Mouse (Mus musculus): ENCODE measurements at regions not wholly inside any gene's neighbourhood (a gene's known extent, or its start where the extent isn't known, plus 50 kb on each side); places are given as distances from the start of the nearest gene placed in this dataset.
A peak's percentile ranks its signal among the peaks of the same experiment; 100 is the strongest.
"Not testable (repeated sequence)": the region's sequence is repeated elsewhere in the genome, so short reads cannot be mapped to it uniquely, and the experiment has no call there.

GRCm38 (mm10) chr4:55662041-55662440, 129.8 kb upstream of the Klf4 start:
- no peak for DNase-seq

GRCm38 (mm10) chr4:55658904-55659303, 126.6 kb upstream of the Klf4 start:
- no peak for DNase-seq

GRCm38 (mm10) chr4:55655329-55655728, 123.1 kb upstream of the Klf4 start:
- DNase-seq, result no peak

- DNase-seq, result no peak
These were observed 120.4 kb upstream of the Klf4 start for GRCm38 (mm10) chr4:55652628-55653027.

GRCm38 (mm10) chr4:55651811-55652410, 119.6 kb upstream of the Klf4 start:
- DNase-seq, result peak in 1 of 2 experiments; percentile 17

GRCm38 (mm10) chr4:55651051-55651763, 118.9 kb upstream of the Klf4 start:
- DNase-seq, result peak; percentile 86 to 91

GRCm38 (mm10) chr4:55650186-55650585, 117.9 kb upstream of the Klf4 start:
- peak; percentile 10 to 23 for DNase-seq

- no peak for DNase-seq
These were observed 116.1 kb upstream of the Klf4 start for GRCm38 (mm10) chr4:55648376-55648775.

GRCm38 (mm10) chr4:55645432-55645831, 113.2 kb upstream of the Klf4 start:
- DNase-seq, result no peak

GRCm38 (mm10) chr4:55644895-55645294, 112.6 kb upstream of the Klf4 start:
- no peak for DNase-seq

- no peak for DNase-seq
These were observed 102.8 kb upstream of the Klf4 start for GRCm38 (mm10) chr4:55634946-55635511.

- DNase-seq, result no peak
These were observed 98.9 kb upstream of the Klf4 start for GRCm38 (mm10) chr4:55631157-55631556.

- not testable (repeated sequence) for DNase-seq
These were observed 97.9 kb upstream of the Klf4 start for GRCm38 (mm10) chr4:55630215-55630614.

GRCm38 (mm10) chr4:55624779-55625178, 92.5 kb upstream of the Klf4 start:
- DNase-seq, result no peak

GRCm38 (mm10) chr4:55623151-55623760, 91.0 kb upstream of the Klf4 start:
- DNase-seq, result peak; percentile 18 to 20

GRCm38 (mm10) chr4:55622651-55623050, 90.4 kb upstream of the Klf4 start:
- DNase-seq, result no peak

- no peak for DNase-seq
These were observed 87.6 kb upstream of the Klf4 start for GRCm38 (mm10) chr4:55619891-55620290.

GRCm38 (mm10) chr4:55615808-55616207, 83.5 kb upstream of the Klf4 start:
- DNase-seq, result no peak

GRCm38 (mm10) chr4:55613523-55613922, 81.3 kb upstream of the Klf4 start:
- DNase-seq, result no peak

- no peak for DNase-seq
These were observed 78.7 kb upstream of the Klf4 start for GRCm38 (mm10) chr4:55610998-55611397.

- no peak for DNase-seq
These were observed 76.9 kb upstream of the Klf4 start for GRCm38 (mm10) chr4:55609214-55609613.

- no peak for DNase-seq
These were observed 73.3 kb upstream of the Klf4 start for GRCm38 (mm10) chr4:55605541-55605940.

GRCm38 (mm10) chr4:55604915-55605314, 72.6 kb upstream of the Klf4 start:
- peak; percentile 74 to 78 for DNase-seq
